Mouse (Mus musculus): ENCODE data around the gene Fxyd3. TPM values are rescaled to one million over a fixed set of nuclear protein-coding genes. Genes with fewer than 3 reads are reported as not detected.

Gene Fxyd3
- polyA plus RNA-seq, 1 experiment from 2014 or later = not detected

- DNase-seq (no peak), ATAC-seq (ENCODE audit: low FRiP score, low TSS enrichment) (no peak)
- 29% methylated on average over 8 of the region's 8 CpGs for WGBS
- Histone ChIP-seq H3K27ac (replicated peaks; ENCODE audit: low read depth, low read length) (no peak overlapping the region), H3K9ac (replicated peaks; ENCODE audit: low read length) (no peak overlapping the region), H3K4me1 (ENCODE audit: control insufficient read depth, insufficient read depth, low read length) (no peaks in the 10 kb centered on the region), H3K36me3 (ENCODE audit: control insufficient read depth, insufficient read depth, low read length) (no peaks in the 10 kb centered on the region), H3K4me2 (ENCODE audit: low read length) (no peak overlapping the region), H3K27me3 (ENCODE audit: control insufficient read depth, insufficient read depth, low read length) (peaks cover 5% of the 10 kb centered on the region), H3K9me3 (ENCODE audit: control insufficient read depth, low read length) (no peaks in the 10 kb centered on the region), H3K4me3 (replicated peaks; ENCODE audit: low read depth, low read length) (no peak overlapping the region)
These were observed 35.5 kb downstream of the Fxyd3 start for GRCm38 (mm10) chr7:31041023-31041407.

GRCm38 (mm10) chr7:31040281-31041022 is 36.1 kb downstream of the Fxyd3 start:
- no peak overlapping the region for H3K27ac ChIP-seq (replicated peaks; ENCODE audit: low read depth, low read length)
- no peaks in the 10 kb centered on the region for H3K36me3 ChIP-seq (ENCODE audit: control insufficient read depth, insufficient read depth, low read length)
- DNase-seq (no peak), ATAC-seq (ENCODE audit: low FRiP score, low TSS enrichment) (no peak)
- H3K4me1 ChIP-seq (ENCODE audit: control insufficient read depth, insufficient read depth, low read length) = no peaks in the 10 kb centered on the region
- H3K4me2 ChIP-seq (ENCODE audit: low read length) = no peak overlapping the region
- peaks cover 5% of the 10 kb centered on the region for H3K27me3 ChIP-seq (ENCODE audit: control insufficient read depth, insufficient read depth, low read length)
- no peaks in the 10 kb centered on the region for H3K9me3 ChIP-seq (ENCODE audit: control insufficient read depth, low read length)
- H3K4me3 ChIP-seq (replicated peaks; ENCODE audit: low read depth, low read length) = no peak overlapping the region
- no peak overlapping the region for H3K9ac ChIP-seq (replicated peaks; ENCODE audit: low read length)
- WGBS = 81% methylated on average over 12 of the region's 12 CpGs

- Histone ChIP-seq H3K9ac (replicated peaks; ENCODE audit: low read length) (no peak overlapping the region), H3K27me3 (ENCODE audit: control insufficient read depth, insufficient read depth, low read length) (peaks cover 5% of the 10 kb centered on the region), H3K36me3 (ENCODE audit: control insufficient read depth, insufficient read depth, low read length) (no peaks in the 10 kb centered on the region), H3K27ac (replicated peaks; ENCODE audit: low read depth, low read length) (no peak overlapping the region), H3K4me1 (ENCODE audit: control insufficient read depth, insufficient read depth, low read length) (no peaks in the 10 kb centered on the region), H3K9me3 (ENCODE audit: control insufficient read depth, low read length) (no peaks in the 10 kb centered on the region), H3K4me2 (ENCODE audit: low read length) (no peak overlapping the region), H3K4me3 (replicated peaks; ENCODE audit: low read depth, low read length) (no peak overlapping the region)
- DNase-seq = no peak
- 87% methylated on average over 4 of the region's 4 CpGs for WGBS
- no peak for ATAC-seq (ENCODE audit: low FRiP score, low TSS enrichment)
These were observed 37.5 kb downstream of the Fxyd3 start for GRCm38 (mm10) chr7:31039011-31039410.

- H3K27ac ChIP-seq (replicated peaks; ENCODE audit: low read depth, low read length) = no peak overlapping the region
- no peaks in the 10 kb centered on the region for H3K9me3 ChIP-seq (ENCODE audit: control insufficient read depth, low read length)
- DNase-seq (no peak), ATAC-seq (ENCODE audit: low FRiP score, low TSS enrichment) (no peak)
- H3K4me2 ChIP-seq (ENCODE audit: low read length) = no peak overlapping the region
- WGBS = 72% methylated on average over 2 of the region's 2 CpGs
- no peaks in the 10 kb centered on the region for H3K4me1 ChIP-seq (ENCODE audit: control insufficient read depth, insufficient read depth, low read length)
- no peak overlapping the region for H3K9ac ChIP-seq (replicated peaks; ENCODE audit: low read length)
- peaks cover 5% of the 10 kb centered on the region for H3K27me3 ChIP-seq (ENCODE audit: control insufficient read depth, insufficient read depth, low read length)
- H3K36me3 ChIP-seq (ENCODE audit: control insufficient read depth, insufficient read depth, low read length) = no peaks in the 10 kb centered on the region
- H3K4me3 ChIP-seq (replicated peaks; ENCODE audit: low read depth, low read length) = no peak overlapping the region
These were observed 38.8 kb downstream of the Fxyd3 start for GRCm38 (mm10) chr7:31037675-31038074.

- no peak overlapping the region for H3K4me3 ChIP-seq (replicated peaks; ENCODE audit: low read depth, low read length)
- H3K9ac ChIP-seq (replicated peaks; ENCODE audit: low read length) = no peak overlapping the region
- ATAC-seq (ENCODE audit: low FRiP score, low TSS enrichment) = no peak
- no peak for DNase-seq
- H3K4me2 ChIP-seq (ENCODE audit: low read length) = no peak overlapping the region
- 87% methylated on average over 7 of the region's 7 CpGs for WGBS
- H3K27ac ChIP-seq (replicated peaks; ENCODE audit: low read depth, low read length) = no peak overlapping the region
- no peaks in the 10 kb centered on the region for H3K4me1 ChIP-seq (ENCODE audit: control insufficient read depth, insufficient read depth, low read length)
- no peaks in the 10 kb centered on the region for H3K9me3 ChIP-seq (ENCODE audit: control insufficient read depth, low read length)
- peaks cover 5% of the 10 kb centered on the region for H3K27me3 ChIP-seq (ENCODE audit: control insufficient read depth, insufficient read depth, low read length)
- no peaks in the 10 kb centered on the region for H3K36me3 ChIP-seq (ENCODE audit: control insufficient read depth, insufficient read depth, low read length)
These were observed 39.6 kb downstream of the Fxyd3 start for GRCm38 (mm10) chr7:31036917-31037316.

GRCm38 (mm10) chr7:31035291-31035690 is 41.2 kb downstream of the Fxyd3 start:
- 84% methylated on average over 11 of the region's 11 CpGs for WGBS
- no peak overlapping the region for H3K9ac ChIP-seq (replicated peaks; ENCODE audit: low read length)

GRCm38 (mm10) chr7:31034789-31035188 is 41.7 kb downstream of the Fxyd3 start:
- Histone ChIP-seq H3K36me3 (ENCODE audit: control insufficient read depth, insufficient read depth, low read length) (no peaks in the 10 kb centered on the region), H3K4me3 (replicated peaks; ENCODE audit: low read depth, low read length) (no peak overlapping the region), H3K4me2 (ENCODE audit: low read length) (no peak overlapping the region), H3K27ac (replicated peaks; ENCODE audit: low read depth, low read length) (no peak overlapping the region), H3K27me3 (ENCODE audit: control insufficient read depth, insufficient read depth, low read length) (no peaks in the 10 kb centered on the region), H3K9ac (replicated peaks; ENCODE audit: low read length) (no peak overlapping the region), H3K4me1 (ENCODE audit: control insufficient read depth, insufficient read depth, low read length) (no peaks in the 10 kb centered on the region), H3K9me3 (ENCODE audit: control insufficient read depth, low read length) (no peaks in the 10 kb centered on the region)
- ATAC-seq (ENCODE audit: low FRiP score, low TSS enrichment) (no peak), DNase-seq (no peak)
- WGBS = 61% methylated on average over 11 of the region's 11 CpGs

More at GRCm38 (mm10) chr7:31035291-31035690, 41.2 kb downstream of the Fxyd3 start:
- Histone ChIP-seq H3K27ac (replicated peaks; ENCODE audit: low read depth, low read length) (no peak overlapping the region), H3K4me2 (ENCODE audit: low read length) (no peak overlapping the region), H3K4me1 (ENCODE audit: control insufficient read depth, insufficient read depth, low read length) (no peaks in the 10 kb centered on the region), H3K36me3 (ENCODE audit: control insufficient read depth, insufficient read depth, low read length) (no peaks in the 10 kb centered on the region), H3K27me3 (ENCODE audit: control insufficient read depth, insufficient read depth, low read length) (no peaks in the 10 kb centered on the region), H3K4me3 (replicated peaks; ENCODE audit: low read depth, low read length) (no peak overlapping the region), H3K9me3 (ENCODE audit: control insufficient read depth, low read length) (no peaks in the 10 kb centered on the region)
- DNase-seq (no peak), ATAC-seq (ENCODE audit: low FRiP score, low TSS enrichment) (no peak)

- H3K27me3 ChIP-seq (ENCODE audit: control insufficient read depth, insufficient read depth, low read length) = no peaks in the 10 kb centered on the region
- no peaks in the 10 kb centered on the region for H3K36me3 ChIP-seq (ENCODE audit: control insufficient read depth, insufficient read depth, low read length)
- no peaks in the 10 kb centered on the region for H3K4me1 ChIP-seq (ENCODE audit: control insufficient read depth, insufficient read depth, low read length)
- DNase-seq (no peak), ATAC-seq (ENCODE audit: low FRiP score, low TSS enrichment) (no peak)
- no peak overlapping the region for H3K9ac ChIP-seq (replicated peaks; ENCODE audit: low read length)
- WGBS = 80% methylated on average over 9 of the region's 9 CpGs
- no peak overlapping the region for H3K27ac ChIP-seq (replicated peaks; ENCODE audit: low read depth, low read length)
- no peaks in the 10 kb centered on the region for H3K9me3 ChIP-seq (ENCODE audit: control insufficient read depth, low read length)
- no peak overlapping the region for H3K4me3 ChIP-seq (replicated peaks; ENCODE audit: low read depth, low read length)
- no peak overlapping the region for H3K4me2 ChIP-seq (ENCODE audit: low read length)
These were observed 42.9 kb downstream of the Fxyd3 start for GRCm38 (mm10) chr7:31033409-31034165.

GRCm38 (mm10) chr7:31031731-31032130 is 44.8 kb downstream of the Fxyd3 start:
- Histone ChIP-seq H3K27ac (replicated peaks; ENCODE audit: low read depth, low read length) (no peak overlapping the region), H3K9me3 (ENCODE audit: control insufficient read depth, low read length) (no peaks in the 10 kb centered on the region), H3K27me3 (ENCODE audit: control insufficient read depth, insufficient read depth, low read length) (no peaks in the 10 kb centered on the region), H3K36me3 (ENCODE audit: control insufficient read depth, insufficient read depth, low read length) (no peaks in the 10 kb centered on the region), H3K4me2 (ENCODE audit: low read length) (no peak overlapping the region), H3K4me1 (ENCODE audit: control insufficient read depth, insufficient read depth, low read length) (no peaks in the 10 kb centered on the region), H3K9ac (replicated peaks; ENCODE audit: low read length) (no peak overlapping the region), H3K4me3 (replicated peaks; ENCODE audit: low read depth, low read length) (no peak overlapping the region)
- DNase-seq = no peak
- no peak for ATAC-seq (ENCODE audit: low FRiP score, low TSS enrichment)
- WGBS = 81% methylated on average over 7 of the region's 7 CpGs
